Mouse (Mus musculus) adrenal gland, postnatal 4 days (tissue): ENCODE results near the gene Helz. TPM values are rescaled to one million over a fixed set of nuclear protein-coding genes. Genes with fewer than 3 reads are reported as not detected.

Experiments used
- DNase-seq, 2 experiments: peaks; one replicate each; pipeline ENCODE4 v3.0.0; 2021 to 2022; ENCODE audit warnings: low spot score in 2 of 2, mixed read lengths in 2 of 2
- total RNA-seq, 2 experiments: library from RNA; stranded (reverse); gene quantifications; 2 replicates each; pipeline ENCODE4 v1.2.3; 2021

Gene Helz
- total RNA-seq, 2 experiments from 2014 or later: 35.5 to 37.1 TPM

DNA sequence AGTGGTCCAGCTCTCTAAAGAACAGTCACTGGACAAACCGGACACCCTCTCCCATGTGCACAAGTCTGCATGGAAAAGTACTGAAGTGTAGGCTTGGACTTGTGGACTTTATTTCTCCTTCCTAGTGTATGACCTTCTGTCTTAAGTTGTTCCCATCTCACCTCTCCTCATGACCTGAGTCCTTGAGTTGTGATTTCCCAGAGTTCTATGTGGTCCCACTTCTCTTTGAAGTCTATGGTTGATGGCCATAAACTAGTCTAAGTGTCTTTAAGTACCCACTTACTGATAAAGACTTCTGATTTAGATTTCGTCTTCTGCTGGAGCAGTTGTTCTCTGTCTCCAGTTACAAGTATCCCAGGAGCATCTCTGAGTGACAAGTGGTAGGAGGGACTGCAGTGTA, 119.8 kb downstream of the Helz start:
- no peak for DNase-seq

DNA sequence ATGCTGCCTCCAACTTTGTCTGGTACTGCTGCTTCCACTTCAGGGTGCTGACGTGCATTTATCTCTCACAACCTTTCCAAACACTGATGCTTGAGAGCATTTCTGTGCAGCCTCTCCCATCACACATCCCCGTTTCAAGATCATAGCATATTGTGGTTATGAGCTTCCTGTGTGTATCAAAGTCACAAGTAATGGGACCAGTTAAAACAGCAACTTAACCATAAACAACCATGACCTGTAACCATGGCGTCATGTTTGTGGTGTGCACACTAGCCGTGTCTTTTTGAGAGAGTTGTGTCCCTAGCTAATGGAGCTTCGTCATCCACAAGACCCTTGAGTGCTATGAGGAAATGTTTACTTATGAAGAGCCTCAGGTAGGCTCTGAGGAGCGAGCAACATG, 120.5 kb downstream of the Helz start:
- DNase-seq: no peak

DNA sequence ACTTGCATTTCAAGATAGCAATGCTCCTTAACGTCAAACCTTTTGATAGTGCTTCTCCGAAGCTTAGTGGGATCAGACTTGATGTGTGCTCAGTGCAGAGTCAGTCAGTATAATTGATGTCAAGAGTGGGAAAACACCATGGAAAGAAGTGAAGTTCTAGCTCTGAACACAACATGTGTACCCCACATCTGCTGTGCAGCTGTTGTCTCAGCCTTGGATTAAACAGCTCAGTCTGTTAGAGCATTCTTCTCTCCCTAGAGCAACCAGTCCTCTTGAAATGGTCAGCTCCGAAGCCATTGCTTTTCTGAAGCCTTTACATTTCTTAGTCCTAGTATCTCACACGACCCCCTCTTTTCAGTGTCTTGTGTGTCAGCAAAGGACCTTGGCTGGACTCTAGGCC, 121.2 kb downstream of the Helz start:
- DNase-seq: no peak

DNA sequence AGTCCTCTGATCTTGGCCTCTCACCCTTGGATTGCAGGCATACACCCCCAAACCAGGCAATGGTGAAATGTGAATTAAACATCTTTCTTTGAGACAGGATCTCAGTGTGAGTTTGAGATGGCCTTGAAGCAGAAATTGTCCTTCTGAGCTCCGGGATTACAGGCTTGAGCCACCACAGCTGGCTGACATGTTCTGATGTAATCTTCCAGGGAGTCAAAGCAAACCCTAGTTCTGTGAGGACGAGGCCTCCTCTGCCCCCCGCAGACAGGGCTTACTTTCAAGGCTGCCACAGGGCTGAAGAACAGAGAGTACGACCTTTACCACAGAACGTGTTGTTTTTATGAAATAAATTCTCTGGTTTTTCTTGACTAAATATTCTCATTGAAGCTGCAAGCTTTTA, 126.3 kb downstream of the Helz start:
- no peak for DNase-seq

DNA sequence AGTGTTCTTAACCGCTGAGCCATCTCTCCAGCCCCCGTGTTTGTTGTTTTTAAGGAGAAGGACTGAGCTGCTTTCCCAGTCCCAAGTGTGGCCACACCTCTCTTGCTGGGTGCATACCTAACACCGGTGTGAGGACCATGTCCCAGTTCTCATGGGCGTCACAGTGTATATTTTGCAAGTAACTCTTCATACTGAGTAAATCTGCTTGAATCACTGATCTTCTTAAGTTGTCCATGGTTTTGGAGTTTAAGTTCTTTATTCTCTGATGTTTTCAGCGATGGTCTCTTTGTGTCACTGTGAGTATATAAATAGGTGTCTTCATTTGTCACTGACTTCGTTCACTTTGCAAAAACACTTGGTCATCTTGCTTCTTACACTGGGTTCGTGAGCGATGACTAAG, 126.9 kb downstream of the Helz start:
- DNase-seq: no peak

DNA sequence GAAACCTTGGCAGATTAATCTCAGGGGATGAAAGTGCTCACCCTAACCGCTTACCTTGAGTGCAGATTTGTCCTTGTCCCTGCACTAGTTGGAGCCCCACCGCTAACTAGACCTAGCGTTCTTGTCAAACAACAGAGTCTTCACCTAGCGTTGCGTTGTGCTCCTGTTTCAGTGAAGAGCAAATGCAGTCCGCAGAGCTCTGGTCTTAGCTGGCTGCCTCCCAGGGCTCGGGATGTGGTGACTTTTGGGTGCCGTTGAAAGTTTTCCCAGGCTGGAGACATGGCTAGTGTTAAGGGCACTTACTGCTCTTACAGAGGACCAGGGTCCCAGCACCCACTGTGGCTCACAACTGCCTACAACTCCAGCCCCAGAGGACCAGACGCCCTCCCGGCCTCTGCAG, 127.5 kb downstream of the Helz start:
- no peak for DNase-seq

DNA sequence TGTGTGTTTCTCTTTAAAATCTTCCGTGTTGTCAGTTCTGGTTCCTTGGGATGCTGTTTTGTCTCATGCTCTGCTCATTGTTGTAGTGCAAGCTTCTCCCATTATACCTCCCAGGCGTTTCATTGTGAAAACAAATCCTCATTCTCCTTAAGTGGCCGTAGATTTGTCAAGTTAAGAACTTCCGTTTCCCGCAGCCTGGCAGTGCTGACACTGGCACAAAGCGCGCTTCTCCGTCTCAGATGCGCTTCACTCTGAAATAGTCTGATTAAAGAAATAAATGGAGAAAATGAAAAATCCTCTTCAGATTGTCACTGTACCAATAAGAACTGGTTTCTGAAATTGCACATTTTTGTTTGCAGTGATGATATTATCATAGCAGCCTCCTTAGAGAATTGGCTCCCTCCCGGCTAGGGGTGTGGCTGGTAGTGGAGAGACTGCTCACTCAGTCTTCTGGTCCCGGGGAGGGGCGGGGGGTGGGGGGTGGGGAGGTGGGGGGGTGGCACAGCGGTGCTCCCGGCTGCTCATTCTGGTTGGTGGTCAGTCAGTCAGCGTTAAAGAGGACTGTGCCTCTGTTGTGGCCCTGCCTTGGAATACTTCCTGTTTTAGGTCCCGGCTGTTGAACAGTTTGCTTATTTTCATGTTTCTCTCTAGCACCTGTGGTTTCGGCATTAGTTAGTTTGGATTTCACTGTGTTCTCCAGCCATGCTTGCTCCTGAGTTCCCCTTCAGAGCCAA, 128.6 kb downstream of the Helz start:
- DNase-seq: no peak

DNA sequence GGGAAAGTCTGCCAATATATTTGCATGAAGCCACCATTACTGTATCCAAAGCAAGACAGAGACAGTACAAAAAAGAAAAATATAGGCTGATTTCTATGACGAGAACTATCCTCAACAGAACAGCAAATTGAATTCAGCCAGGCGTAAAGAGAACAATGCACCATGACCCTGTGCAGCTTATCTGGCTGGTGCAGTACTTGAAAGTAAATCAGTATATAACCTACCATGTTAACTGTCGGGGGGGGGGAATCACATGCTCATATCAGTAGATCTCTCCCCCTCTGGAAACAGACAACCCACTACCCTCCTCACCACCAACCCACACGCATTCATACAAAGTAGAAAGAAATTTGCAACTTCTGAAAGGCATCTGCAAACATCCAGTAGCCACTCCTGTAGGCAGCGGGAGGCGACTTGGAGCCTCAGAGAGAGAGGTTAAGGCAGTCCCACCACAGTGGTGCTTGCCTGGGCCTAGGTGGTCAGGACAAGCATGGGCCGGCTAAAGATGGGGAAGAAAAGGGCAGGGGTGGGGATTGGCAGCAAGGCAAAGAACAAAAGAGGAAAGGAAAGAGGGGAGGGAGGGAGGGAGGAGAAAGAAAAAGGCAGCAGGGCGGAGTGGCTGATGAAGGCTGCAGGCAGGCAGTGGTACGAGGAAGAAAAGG, 135.1 kb downstream of the Helz start:
- DNase-seq: no peak

DNA sequence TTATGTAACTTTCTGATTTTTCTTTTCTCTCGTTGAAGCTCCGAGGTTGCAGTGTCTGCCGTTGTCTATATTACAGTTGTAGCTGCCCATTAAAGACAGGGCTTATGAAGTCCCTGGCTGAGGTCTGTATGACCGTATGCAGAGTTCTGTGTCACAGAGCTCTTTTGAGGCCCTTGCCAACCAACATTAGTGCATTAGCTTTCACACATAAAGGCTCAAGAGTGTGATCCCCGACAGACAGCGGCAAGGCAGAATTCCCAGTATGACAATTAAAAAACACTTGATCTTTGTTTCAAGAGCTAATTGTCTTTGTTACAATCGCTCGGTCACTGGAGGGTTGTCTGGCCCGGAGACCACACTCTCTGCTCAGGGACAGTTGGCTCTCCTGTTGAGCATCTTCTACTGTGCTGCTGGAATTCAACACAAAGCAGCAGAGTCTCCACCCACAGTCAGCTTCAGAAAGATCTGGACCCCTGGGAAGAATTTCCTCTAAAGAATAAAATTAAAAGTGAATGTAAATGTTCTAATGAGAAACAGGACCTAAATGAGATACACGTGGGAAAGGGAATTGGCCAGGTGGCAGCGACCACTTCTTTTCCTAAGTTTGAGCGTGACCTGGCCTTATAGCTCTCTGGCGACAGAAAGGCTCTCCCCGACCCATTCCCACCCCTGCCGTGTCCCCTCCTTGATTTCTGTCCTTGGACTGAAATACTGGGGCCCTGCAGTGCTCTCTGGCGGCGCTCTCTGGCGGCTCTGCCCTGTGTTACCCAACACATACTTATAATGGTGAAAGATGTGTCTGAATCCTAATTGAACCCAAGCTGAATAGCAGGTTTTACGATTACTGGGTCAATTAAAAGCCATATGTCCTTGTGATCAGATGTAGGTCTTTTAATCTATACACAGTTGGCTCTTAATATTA, 136.1 kb downstream of the Helz start:
- no peak for DNase-seq

DNA sequence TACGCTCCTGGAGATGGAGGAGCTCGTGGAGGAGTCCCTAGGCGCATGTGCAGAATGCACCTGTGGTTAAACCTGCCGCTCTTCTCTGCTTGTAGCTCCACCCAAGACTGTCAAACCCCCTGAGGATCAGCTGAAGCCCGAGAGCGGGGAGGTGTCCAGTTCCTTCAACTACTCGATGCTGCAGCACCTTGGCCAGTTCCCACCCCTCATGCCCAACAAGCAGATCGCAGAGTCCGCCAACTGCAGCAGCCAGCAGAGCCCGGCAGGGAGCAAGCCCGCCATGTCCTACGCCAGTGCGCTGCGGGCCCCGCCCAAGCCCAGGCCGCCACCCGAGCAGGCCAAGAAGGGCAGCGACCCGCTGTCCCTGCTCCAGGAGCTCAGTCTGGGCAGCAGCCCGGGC, 138.6 kb downstream of the Helz start:
- DNase-seq: no peak

DNA sequence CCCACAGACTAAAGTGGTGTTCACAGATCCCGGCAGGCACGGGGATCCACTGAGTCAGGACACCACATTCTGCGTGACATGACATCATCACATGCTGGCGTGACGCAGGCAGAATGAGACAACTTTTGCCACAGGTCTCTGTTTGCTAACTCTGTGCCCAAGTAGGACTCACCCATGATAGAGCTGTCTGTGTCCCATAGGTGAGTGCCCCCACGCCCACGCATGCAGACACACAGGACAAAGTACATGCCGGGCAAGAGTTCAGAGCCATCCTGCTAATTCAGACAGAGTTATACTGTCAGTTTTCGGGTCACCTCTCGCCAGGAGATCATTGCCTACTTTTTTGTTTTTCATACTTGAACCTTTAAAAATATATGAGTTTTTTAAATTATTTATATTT, 140.8 kb downstream of the Helz start:
- no peak for DNase-seq

DNA sequence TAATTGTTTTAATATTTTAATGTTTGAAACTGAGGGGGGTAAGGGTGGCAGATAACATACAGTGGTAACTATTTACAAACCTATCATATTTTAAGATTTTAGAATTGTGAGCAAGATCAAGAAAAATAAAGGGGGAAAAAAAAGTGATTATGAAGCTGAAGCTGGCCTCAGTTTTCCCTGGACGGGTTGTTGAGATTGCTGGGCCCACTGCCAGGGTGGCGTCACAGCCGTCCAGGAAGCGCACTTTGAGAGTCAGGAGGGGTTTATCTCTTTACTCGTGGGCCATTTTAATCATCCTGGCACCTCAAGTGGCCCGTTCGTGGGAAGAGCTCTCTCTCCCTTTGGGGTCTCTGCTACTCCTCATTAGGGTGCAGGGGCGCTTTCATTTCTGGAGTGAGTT, 143.8 kb downstream of the Helz start:
- DNase-seq: no peak

DNA sequence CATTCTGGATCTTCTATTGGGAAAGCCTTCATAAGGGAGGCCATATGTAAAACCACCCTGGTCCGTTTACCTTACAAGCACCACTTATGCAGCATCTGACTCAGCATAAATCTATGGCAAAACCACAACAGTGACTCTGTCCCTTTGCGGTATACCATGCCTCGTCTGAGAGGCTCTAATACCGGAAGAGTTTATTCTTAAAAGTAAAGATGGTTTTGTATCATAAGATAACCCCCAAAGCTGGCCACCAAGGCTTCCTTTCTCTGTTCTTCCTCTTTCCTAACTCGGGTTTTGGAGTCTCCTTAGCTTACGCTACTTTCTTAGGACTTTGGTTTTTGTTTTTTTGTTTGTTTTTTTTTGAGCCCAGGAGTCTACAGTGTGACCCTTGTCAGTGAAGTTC, 145.6 kb downstream of the Helz start:
- DNase-seq: no peak

DNA sequence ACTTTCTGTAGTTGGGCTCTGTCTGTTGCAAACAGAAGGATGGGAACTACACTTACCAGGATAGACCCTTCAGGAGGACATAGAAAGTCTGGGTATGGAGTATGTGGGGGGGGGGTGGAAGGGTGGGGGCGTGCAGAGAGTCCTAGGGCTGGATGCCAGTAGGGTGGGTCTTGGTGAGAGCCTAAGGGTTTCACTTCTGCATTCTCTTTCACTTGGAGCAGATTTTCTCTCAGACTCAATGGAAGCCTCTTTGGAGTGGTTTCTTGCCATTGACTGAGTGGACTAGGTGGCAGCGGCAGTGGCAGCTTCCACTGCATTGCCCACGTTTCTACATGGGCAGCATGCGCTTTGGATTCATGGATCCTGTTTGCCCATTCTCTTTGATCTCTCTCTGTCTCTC, 152.2 kb downstream of the Helz start:
- no peak for DNase-seq

DNA sequence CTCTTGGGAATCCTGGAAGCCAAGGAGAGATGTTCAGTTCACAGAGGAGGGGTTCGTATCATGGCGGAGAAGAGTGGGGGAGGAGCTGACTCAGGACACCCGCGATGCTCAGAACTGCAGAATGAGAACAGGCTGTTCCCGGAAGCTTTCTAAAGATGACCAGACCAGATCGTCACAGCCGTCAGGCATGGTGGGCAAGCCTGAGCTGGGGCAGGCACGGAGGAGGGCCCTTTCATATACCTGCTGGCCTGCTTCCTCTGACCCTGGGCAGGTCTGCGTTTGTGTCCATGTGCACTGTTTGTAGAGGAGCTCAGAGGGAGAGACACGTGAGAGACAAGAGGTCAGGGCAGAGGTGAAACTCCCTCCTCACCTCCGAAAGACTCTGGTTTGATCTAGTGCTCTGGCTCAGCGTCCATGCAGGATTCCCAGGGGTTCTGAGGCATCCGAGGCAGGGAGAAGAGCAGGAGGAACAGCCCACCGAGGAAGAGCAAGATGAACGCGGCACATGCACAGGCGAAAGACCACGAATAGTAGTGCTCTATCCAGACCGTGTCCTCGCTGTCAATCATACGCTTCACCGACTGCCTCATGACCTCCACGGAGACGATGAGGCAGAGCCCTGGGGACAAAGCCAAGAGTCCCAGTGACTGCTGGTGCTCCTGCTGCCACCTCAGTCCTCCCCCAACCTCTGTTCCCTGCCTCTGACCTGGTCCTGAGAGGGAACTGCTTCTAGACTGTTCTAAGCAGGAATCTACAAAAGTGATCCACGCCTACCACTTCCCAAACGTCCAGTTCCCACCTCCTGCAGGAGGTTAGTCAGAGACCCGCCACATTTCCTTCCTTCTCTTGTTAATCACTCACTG, 155.8 kb downstream of the Helz start:
- DNase-seq: no peak

DNA sequence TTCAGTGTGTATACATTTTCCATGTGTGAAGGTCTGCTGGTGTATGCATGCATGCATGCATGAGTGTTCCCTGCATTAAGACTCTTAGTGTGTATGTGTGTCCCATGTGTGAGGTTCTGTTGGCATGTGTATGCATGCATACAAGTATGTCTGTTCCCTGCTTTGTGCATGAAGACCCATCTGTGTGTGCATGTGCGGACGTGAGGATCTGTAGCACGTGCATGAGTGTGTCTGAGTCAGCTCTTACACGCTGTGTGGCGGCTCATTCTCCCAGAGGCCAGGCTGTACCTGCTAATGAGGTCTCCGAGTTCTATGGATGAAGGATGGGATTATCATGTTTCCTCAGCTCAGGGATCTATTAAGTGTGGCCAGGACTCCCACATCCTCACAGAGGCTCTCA, 157.3 kb downstream of the Helz start:
- DNase-seq: no peak

DNA sequence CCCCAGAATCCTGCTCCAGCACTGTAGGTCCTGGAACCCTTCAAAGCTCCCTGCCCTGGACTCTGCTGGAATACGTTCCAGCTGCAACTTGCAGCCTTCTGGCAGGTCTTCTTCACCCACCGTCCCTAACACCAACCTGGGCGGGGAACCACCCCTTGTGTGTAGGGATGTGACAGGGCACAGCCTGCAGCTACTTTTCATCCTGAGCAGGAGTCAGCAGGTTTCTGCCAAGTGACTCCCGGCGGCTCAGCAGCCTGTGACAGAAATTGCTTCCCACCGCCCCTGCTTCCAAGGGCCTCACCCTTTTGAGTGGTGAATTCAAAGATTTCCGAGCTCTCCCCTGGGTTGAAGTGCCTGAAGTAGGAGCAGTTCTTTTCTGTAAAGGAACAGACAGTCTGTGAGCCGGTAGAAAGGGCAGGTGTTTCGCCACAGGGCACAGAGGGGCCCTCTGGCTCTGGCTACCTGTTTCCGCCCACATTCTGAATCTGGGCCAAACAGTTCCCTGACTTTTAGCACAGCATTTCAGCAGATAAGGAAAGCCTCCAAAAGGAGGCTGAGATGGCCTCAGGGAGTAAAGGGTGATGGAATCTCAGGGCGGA, 157.8 kb downstream of the Helz start:
- DNase-seq: no peak

DNA sequence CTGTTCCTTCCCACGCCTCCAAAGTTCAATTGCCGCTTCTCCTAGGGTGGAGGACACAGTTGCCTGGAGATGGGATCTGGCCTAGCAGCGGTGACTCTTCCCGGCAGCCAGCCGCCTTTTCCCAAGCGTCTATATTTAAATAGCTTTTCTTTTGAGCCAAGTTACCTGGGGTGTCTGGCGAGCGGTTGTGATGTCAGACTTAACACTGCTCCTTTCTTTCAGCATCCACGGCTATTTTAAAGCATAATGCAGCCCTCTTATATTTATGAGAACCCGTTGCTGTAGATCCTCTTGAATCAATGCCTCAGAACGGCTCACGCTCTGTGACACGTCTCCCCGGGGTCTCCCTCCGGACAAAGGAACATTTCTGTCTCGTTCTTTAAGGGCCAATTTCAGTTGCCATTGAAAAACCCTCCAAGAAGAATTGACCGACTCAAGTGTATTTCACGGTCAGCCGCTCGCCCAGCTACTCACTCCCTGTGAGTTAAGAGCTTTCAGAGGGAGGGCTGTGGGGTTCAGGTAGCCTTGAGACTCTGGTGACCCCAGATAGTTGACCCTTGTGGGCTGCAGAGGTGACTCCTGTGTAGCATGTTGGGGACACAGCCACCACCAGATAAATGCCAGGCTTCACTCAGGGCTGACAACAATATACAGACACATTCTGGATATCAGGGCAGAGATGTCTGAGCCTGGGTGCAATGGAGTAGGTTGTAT, 160.3 kb downstream of the Helz start:
- no peak for DNase-seq

DNA sequence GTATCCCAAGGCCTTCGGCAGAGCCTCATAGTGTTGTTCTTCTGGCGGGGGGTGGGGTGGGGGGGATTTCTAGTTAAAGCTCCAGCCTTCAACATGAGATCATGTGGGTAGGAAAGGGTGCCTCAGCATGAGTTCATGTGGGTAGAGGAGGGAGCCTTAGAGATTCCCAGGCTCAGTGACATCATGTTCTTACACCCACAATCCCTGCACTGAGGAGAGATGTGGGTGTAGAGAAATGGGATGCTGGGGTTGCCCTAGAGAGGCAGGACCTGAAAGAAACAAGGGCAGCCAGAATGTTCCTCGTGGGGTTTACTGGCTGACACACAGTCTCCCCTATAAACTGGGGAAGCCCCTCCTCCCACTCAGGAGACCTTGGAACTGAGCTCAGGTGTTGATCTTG, 162.6 kb downstream of the Helz start:
- no peak for DNase-seq

DNA sequence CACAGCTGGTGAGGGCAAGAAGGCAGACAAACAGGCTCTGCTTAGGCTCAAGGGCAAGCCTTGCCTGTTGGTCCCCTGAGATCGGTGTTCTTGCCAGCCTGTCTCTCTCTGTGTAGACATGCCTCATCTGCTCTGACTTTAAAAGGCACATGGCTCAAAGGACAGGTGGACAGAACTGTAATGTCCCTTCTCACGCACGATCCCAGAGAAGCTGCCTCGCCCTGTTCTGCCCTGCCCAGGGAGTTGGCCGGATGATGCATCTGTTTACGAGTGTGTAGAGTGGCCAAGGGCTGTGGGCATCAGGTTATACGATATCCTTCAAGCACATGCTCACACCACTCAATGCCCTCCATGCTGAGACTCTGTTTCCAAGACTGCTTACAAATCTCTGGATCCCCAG, 166.6 kb downstream of the Helz start:
- DNase-seq: no peak
